Mouse (Mus musculus) left cerebral cortex, postnatal 4 days (tissue): Measurements from ENCODE around the gene Hoxd9. TPM values are rescaled to one million over a fixed set of nuclear protein-coding genes. Genes with fewer than 3 reads are reported as not detected.

Experiments
- DNase-seq: peaks from one replicate; pipeline ENCODE4 v3.0.0-alpha.2; 2022
- intact Hi-C: fragments of 180-260 bp; cut with DNase I; formaldehyde crosslinking; loops from one replicate; pipeline ENCODE4 v1.15.1; 2025
- total RNA-seq, 2 experiments: library from RNA; stranded (reverse); gene quantifications; 2 replicates each; pipeline ENCODE4 v1.2.3; 2021

Gene Hoxd9
- total RNA-seq, 2 experiments from 2014 or later, result not detected

- intact Hi-C loops, result no loop called here
- DNase-seq, result no peak
Observed at GRCm38 (mm10) chr2:74681594-74682531, 15.7 kb upstream of the Hoxd9 start.

- no peak for DNase-seq
- intact Hi-C loops, result no loop called here
Observed at GRCm38 (mm10) chr2:74682796-74683195, 14.7 kb upstream of the Hoxd9 start.

- intact Hi-C loops, result no loop called here
- DNase-seq, result no peak
Observed at GRCm38 (mm10) chr2:74683471-74683951, 14.0 kb upstream of the Hoxd9 start.

GRCm38 (mm10) chr2:74684106-74684505 is 13.4 kb upstream of the Hoxd9 start:
- intact Hi-C loops, result no loop called here

GRCm38 (mm10) chr2:74685059-74685603 is 12.4 kb upstream of the Hoxd9 start:
- no peak for DNase-seq
- intact Hi-C loops, result no loop called here

More at GRCm38 (mm10) chr2:74684106-74684505, 13.4 kb upstream of the Hoxd9 start:
- DNase-seq, result no peak

- peak; percentile 63 for DNase-seq
- intact Hi-C loops, result no loop called here
Observed at GRCm38 (mm10) chr2:74686301-74686987, 11.1 kb upstream of the Hoxd9 start.

- no peak for DNase-seq
- intact Hi-C loops, result no loop called here
Observed at GRCm38 (mm10) chr2:74686988-74687697, 10.4 kb upstream of the Hoxd9 start.

GRCm38 (mm10) chr2:74687698-74688555 is 9.6 kb upstream of the Hoxd9 start:
- intact Hi-C loops, result no loop called here

GRCm38 (mm10) chr2:74688795-74689573 is 8.5 kb upstream of the Hoxd9 start:
- no peak for DNase-seq
- intact Hi-C loops, result no loop called here

More at GRCm38 (mm10) chr2:74687698-74688555, 9.6 kb upstream of the Hoxd9 start:
- DNase-seq, result no peak

GRCm38 (mm10) chr2:74689574-74690337 is 7.8 kb upstream of the Hoxd9 start:
- no peak for DNase-seq
- intact Hi-C loops, result loop anchor here (10.0 kb wide), 1 partner anchor 1415 kb away; no protein-coding TSS in a partner anchor

- intact Hi-C loops, result loop anchor here (10.0 kb wide), 1 partner anchor 1414 kb away; no protein-coding TSS in a partner anchor
- DNase-seq, result no peak
Observed at GRCm38 (mm10) chr2:74690338-74690716, 7.2 kb upstream of the Hoxd9 start.

- intact Hi-C loops, result loop anchor here (10.0 kb wide), 1 partner anchor 1414 kb away; no protein-coding TSS in a partner anchor
- peak; percentile 52 for DNase-seq
Observed at GRCm38 (mm10) chr2:74691022-74691951, 6.2 kb upstream of the Hoxd9 start, which contains the start of gene Hoxd10. Gene Hoxd10, plus strand, starts transcription at chr2:74691924.

GRCm38 (mm10) chr2:74691995-74692807 is 5.3 kb upstream of the Hoxd9 start:
- intact Hi-C loops, result loop anchor here (10.0 kb wide), 1 partner anchor 1413 kb away; no protein-coding TSS in a partner anchor

GRCm38 (mm10) chr2:74692808-74693431 is 4.6 kb upstream of the Hoxd9 start:
- no peak for DNase-seq
- intact Hi-C loops, result loop anchor here (10.0 kb wide), 1 partner anchor 1412 kb away; no protein-coding TSS in a partner anchor

More at GRCm38 (mm10) chr2:74691995-74692807, 5.3 kb upstream of the Hoxd9 start:
- no peak for DNase-seq

- intact Hi-C loops, result loop anchor here (10.0 kb wide), 1 partner anchor 1411 kb away; no protein-coding TSS in a partner anchor
- DNase-seq, result no peak
Observed at GRCm38 (mm10) chr2:74693432-74693827, 4.1 kb upstream of the Hoxd9 start.
